Mouse (Mus musculus): ENCODE measurements around the gene Hist1h4h.

The Hist1h4h gene

GRCm38 (mm10) chr13:23574546-23575170 lies 43.8 kb downstream of the Hist1h4h start:
- in situ Hi-C loops (cut with MboI) = loop anchor here (25.0 kb wide), 1 partner anchor 113 kb away; the partner anchor contains the start of genes Hist1h1t, Hist1h2ac, Hist1h2bc and Hist1h4c

GRCm38 (mm10) chr13:23575271-23575851 lies 44.5 kb downstream of the Hist1h4h start, which contains the start of gene Hist1h3d:
Hist1h3d (plus strand) TSS chr13:23575763.
- in situ Hi-C loops (cut with MboI) = loop anchor here (25.0 kb wide), 1 partner anchor 112 kb away; the partner anchor contains the start of genes Hist1h1t, Hist1h2ac, Hist1h2bc and Hist1h4c

- in situ Hi-C loops (cut with MboI) = loop anchor here (25.0 kb wide), 1 partner anchor 111 kb away; the partner anchor contains the start of genes Hist1h1t, Hist1h2ac, Hist1h2bc and Hist1h4c
These were observed 45.0 kb downstream of the Hist1h4h start for GRCm38 (mm10) chr13:23575864-23576313.

- in situ Hi-C loops (cut with MboI) = loop anchor here (25.0 kb wide), 1 partner anchor 111 kb away; the partner anchor contains the start of genes Hist1h1t, Hist1h2ac, Hist1h2bc and Hist1h4c
These were observed 45.6 kb downstream of the Hist1h4h start for GRCm38 (mm10) chr13:23576351-23576881.

GRCm38 (mm10) chr13:23576906-23577639 lies 46.2 kb downstream of the Hist1h4h start:
- in situ Hi-C loops (cut with MboI) = loop anchor here (25.0 kb wide), 1 partner anchor 110 kb away; the partner anchor contains the start of genes Hist1h1t, Hist1h2ac, Hist1h2bc and Hist1h4c

GRCm38 (mm10) chr13:23577835-23578234 lies 47.0 kb downstream of the Hist1h4h start:
- in situ Hi-C loops (cut with MboI) = loop anchor here (25.0 kb wide), 1 partner anchor 109 kb away; the partner anchor contains the start of genes Hist1h1t, Hist1h2ac, Hist1h2bc and Hist1h4c
